ENCODE assay signal across 8 mouse cellular contexts in genomic region chr12:104939372-104940026, GRCm38 (mm10).
DNase-seq lines count a peak whose midpoint lies in the region; ATAC-seq and TF ChIP-seq lines count a peak whose summit lies in the region.

No protein-coding gene starts in this region.

- H3K36me3 ChIP-seq in intestine, embryonic 14.5 days (ENCODE audit: control insufficient read depth, insufficient read depth, low read length), result no peaks in the 10 kb centered on the region

- DNase-seq in adrenal gland, adult (ENCODE audit: inconsistent age in 2 of 2, low spot score in 1 of 2), result peak; percentile 64 to 88
- no peak for DNase-seq in adrenal gland, adult 8-10 months
- DNase-seq in cerebellum, postnatal 4 days (ENCODE audit: low spot score in 2 of 2), result peak; percentile 82 to 93
- peak; percentile 79 for DNase-seq in gastrocnemius, adult 2 months
- peak; percentile 94 for DNase-seq in intestine, embryonic 14.5 days (ENCODE audit: low spot score)
- peak; percentile 66 to 73 for DNase-seq in left cerebral cortex, postnatal 10 days (ENCODE audit: extremely low spot score in 1 of 2, low spot score in 2 of 2)
- peak; percentile 90 for DNase-seq in mesoderm, embryonic 11.5 days (ENCODE audit: low read depth, low spot score)
- DNase-seq in right cerebral cortex, postnatal 36 days (ENCODE audit: low spot score in 2 of 2), result peak; percentile 48 to 52

- H3K9ac ChIP-seq in intestine, embryonic 14.5 days (ENCODE audit: low read length), result no peak overlapping the region

- TF ChIP-seq CTCF in gastrocnemius, adult 2 months (IDR thresholded peaks at IDR 0.05), result peak; percentile 99; the same call in 1 of the 2 replicates

- H3K9me3 ChIP-seq in intestine, embryonic 14.5 days (ENCODE audit: control insufficient read depth, low read length), result 0 out of 2 replicates have a peak, but pooled peaks cover 7% of the 10 kb centered on the region

- intact Hi-C loops in gastrocnemius, adult 2 months (cut with DNase I), result loop anchor here (1.0 to 5.0 kb wide), 4 partner anchors 101 to 499 kb away; no protein-coding TSS in a partner anchor
- intact Hi-C loops in left cerebral cortex, postnatal 10 days (cut with DNase I), result loop anchor here (5.0 kb wide), 3 partner anchors 102 to 497 kb away; no protein-coding TSS in a partner anchor

- H3K27ac ChIP-seq in gastrocnemius, adult 2 months, result no peak overlapping the region
- H3K27ac ChIP-seq in intestine, embryonic 14.5 days (ENCODE audit: low read depth), result no peak overlapping the region

- H3K4me3 ChIP-seq in gastrocnemius, adult 2 months, result no peak overlapping the region
- no peak overlapping the region for H3K4me3 ChIP-seq in intestine, embryonic 14.5 days (ENCODE audit: low read depth, low read length)

- H3K4me1 ChIP-seq in intestine, embryonic 14.5 days (replicated peaks; ENCODE audit: control insufficient read depth, insufficient read depth, low read length), result no peaks in the 10 kb centered on the region

- 34% methylated on average over 13 of the region's 13 CpGs for WGBS in intestine, embryonic 14.5 days

- peak; percentile 77 for ATAC-seq in intestine, embryonic 14.5 days (replicated peaks; ENCODE audit: low FRiP score, low TSS enrichment, low read depth)

- H3K27me3 ChIP-seq in intestine, embryonic 14.5 days (replicated peaks; ENCODE audit: control insufficient read depth, insufficient read depth, low read length), result no peaks in the 10 kb centered on the region

- H3K4me2 ChIP-seq in intestine, embryonic 14.5 days (ENCODE audit: low read length), result no peak overlapping the region
